Mouse (Mus musculus): Measurements from ENCODE around the gene Dnajc22. TPM values are rescaled to one million over a fixed set of nuclear protein-coding genes. Genes with fewer than 3 reads are reported as not detected.
A peak's percentile ranks its signal among the peaks of the same experiment; 100 is the strongest.

Gene Dnajc22
- polyA plus RNA-seq, 1 experiment, result 0.13 TPM

DNA sequence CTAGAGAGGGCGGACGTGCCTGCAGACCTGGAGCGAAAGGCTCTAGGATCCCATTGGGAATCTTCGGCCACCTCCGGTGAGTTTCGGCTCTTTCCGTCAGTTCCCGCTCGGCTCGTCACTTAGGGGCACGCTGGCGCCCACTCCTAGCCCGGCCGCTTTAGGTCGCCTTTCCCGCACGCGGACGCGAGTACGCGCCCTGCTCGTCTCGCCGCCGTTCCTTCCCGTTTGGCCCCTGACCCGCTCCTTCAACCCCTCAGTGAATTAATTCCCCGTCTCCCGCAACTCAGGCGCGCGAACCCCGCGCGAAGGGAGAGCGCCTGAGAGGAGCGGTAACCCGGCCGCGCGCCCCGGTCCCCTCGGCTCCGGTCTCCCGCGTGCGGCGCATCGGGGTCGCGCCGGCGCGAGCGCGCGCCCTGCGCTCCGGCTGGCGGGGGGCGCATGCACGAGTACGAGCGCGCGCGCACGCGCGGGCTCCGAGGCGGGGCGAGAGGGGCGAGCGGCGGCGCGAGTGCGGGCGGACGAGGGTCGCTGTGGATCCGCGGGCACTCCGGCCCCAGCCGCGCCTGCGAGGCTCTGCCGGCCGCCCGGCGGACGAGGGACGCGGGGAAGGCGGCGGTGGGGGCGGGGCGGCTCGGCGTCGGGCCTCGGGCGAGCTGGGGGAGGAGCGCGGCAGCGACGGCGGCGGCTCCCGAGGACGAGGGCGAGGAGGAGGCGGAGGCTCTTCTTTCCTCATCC lies 33.3 kb downstream of the Dnajc22 start:
- Histone ChIP-seq H3K4me1 (ENCODE audit: control insufficient read depth, insufficient read depth, low read length) (no peaks in the 10 kb centered on the region), H3K27me3 (ENCODE audit: control insufficient read depth, insufficient read depth, low read length) (no peaks in the 10 kb centered on the region), H3K27ac (ENCODE audit: insufficient read depth, low read length) (peak overlapping the region; percentile 67; the same call in 1 of the 2 replicates), H3K4me3 (replicated peaks; ENCODE audit: insufficient read depth, low read depth, low read length) (peak overlapping the region; percentile 90)
- DNase-seq, result peak; percentile 89 to 95
- WGBS, result under 1% methylated on average over 112 of the region's 115 CpGs
- no peak for TF ChIP-seq CTCF (IDR thresholded peaks at IDR 0.05; ENCODE audit: borderline replicate concordance, insufficient read depth, low read depth, low read length)
- peak; percentile 41; the same call in 1 of the 2 replicates for TF ChIP-seq POLR2A (IDR thresholded peaks at IDR 0.05; ENCODE audit: borderline replicate concordance, insufficient read depth, low read length)

DNA sequence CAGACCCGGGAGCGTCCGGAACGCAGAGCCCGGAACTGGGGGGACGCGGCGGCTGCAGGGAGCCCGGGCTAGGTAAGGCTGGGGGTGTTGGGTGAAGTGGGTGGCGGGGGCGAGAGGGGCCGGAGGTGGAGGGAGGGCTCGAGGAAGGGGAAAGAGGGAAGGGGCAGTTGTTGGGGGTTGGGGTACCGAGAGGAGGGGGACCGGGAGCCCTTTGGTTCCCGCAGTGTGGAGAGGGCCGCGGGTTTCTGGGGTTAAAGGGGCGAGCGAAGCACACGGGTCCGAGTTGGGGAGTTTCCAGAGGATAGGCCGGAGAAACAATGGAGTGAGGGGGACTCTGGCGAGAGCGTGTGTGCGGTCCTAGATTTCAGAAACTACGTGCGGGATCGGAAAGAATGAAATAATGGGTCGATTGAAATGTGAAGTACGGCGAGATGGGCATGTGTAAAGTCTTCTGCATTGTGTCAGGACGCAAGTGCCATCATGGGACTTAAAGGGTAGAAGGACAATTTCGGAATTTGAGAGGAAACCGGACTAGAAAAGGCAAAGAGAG lies 33.9 kb downstream of the Dnajc22 start:
- TF ChIP-seq CTCF (IDR thresholded peaks at IDR 0.05; ENCODE audit: borderline replicate concordance, insufficient read depth, low read depth, low read length) (no peak), POLR2A (IDR thresholded peaks at IDR 0.05; ENCODE audit: borderline replicate concordance, insufficient read depth, low read length) (no peak)
- under 1% methylated on average over 34 of the region's 35 CpGs for WGBS
- Histone ChIP-seq H3K4me1 (ENCODE audit: control insufficient read depth, insufficient read depth, low read length) (no peaks in the 10 kb centered on the region), H3K4me3 (replicated peaks; ENCODE audit: insufficient read depth, low read depth, low read length) (peak overlapping the region; percentile 90), H3K27me3 (ENCODE audit: control insufficient read depth, insufficient read depth, low read length) (no peaks in the 10 kb centered on the region), H3K27ac (ENCODE audit: insufficient read depth, low read length) (no peak overlapping the region)
- peak in 1 of 2 experiments; percentile 21 for DNase-seq

GRCm38 (mm10) chr15:99127851-99128522 lies 35.0 kb downstream of the Dnajc22 start:
- 77% methylated on average over 6 of the region's 6 CpGs for WGBS
- TF ChIP-seq CTCF (IDR thresholded peaks at IDR 0.05; ENCODE audit: borderline replicate concordance, insufficient read depth, low read depth, low read length) (no peak), POLR2A (IDR thresholded peaks at IDR 0.05; ENCODE audit: borderline replicate concordance, insufficient read depth, low read length) (no peak)

GRCm38 (mm10) chr15:99129441-99129840 lies 36.5 kb downstream of the Dnajc22 start:
- Histone ChIP-seq H3K27ac (ENCODE audit: insufficient read depth, low read length) (no peak overlapping the region), H3K4me1 (ENCODE audit: control insufficient read depth, insufficient read depth, low read length) (no peaks in the 10 kb centered on the region; the same call in 1 of the 2 replicates), H3K27me3 (ENCODE audit: control insufficient read depth, insufficient read depth, low read length) (no peaks in the 10 kb centered on the region), H3K4me3 (replicated peaks; ENCODE audit: insufficient read depth, low read depth, low read length) (no peak overlapping the region)
- TF ChIP-seq POLR2A (IDR thresholded peaks at IDR 0.05; ENCODE audit: borderline replicate concordance, insufficient read depth, low read length), result no peak
- TF ChIP-seq CTCF (IDR thresholded peaks at IDR 0.05; ENCODE audit: borderline replicate concordance, insufficient read depth, low read depth, low read length), result no peak
- DNase-seq, result no peak
- 61% methylated on average over 11 of the region's 11 CpGs for WGBS

More at GRCm38 (mm10) chr15:99127851-99128522, 35.0 kb downstream of the Dnajc22 start:
- Histone ChIP-seq H3K27me3 (ENCODE audit: control insufficient read depth, insufficient read depth, low read length) (no peaks in the 10 kb centered on the region), H3K4me3 (replicated peaks; ENCODE audit: insufficient read depth, low read depth, low read length) (no peak overlapping the region), H3K27ac (ENCODE audit: insufficient read depth, low read length) (no peak overlapping the region), H3K4me1 (ENCODE audit: control insufficient read depth, insufficient read depth, low read length) (no peaks in the 10 kb centered on the region)
- no peak for DNase-seq

- no peak overlapping the region for H3K4me3 ChIP-seq (replicated peaks; ENCODE audit: insufficient read depth, low read depth, low read length)
- TF ChIP-seq CTCF (IDR thresholded peaks at IDR 0.05; ENCODE audit: borderline replicate concordance, insufficient read depth, low read depth, low read length) (no peak), POLR2A (IDR thresholded peaks at IDR 0.05; ENCODE audit: borderline replicate concordance, insufficient read depth, low read length) (no peak)
- no peak for DNase-seq
- WGBS, result 70% methylated on average over 22 of the region's 22 CpGs
- H3K4me1 ChIP-seq (ENCODE audit: control insufficient read depth, insufficient read depth, low read length), result no peaks in the 10 kb centered on the region; the same call in 1 of the 2 replicates
- no peak overlapping the region for H3K27ac ChIP-seq (ENCODE audit: insufficient read depth, low read length)
- H3K27me3 ChIP-seq (ENCODE audit: control insufficient read depth, insufficient read depth, low read length), result no peaks in the 10 kb centered on the region
Observed at GRCm38 (mm10) chr15:99129956-99130910, 37.3 kb downstream of the Dnajc22 start.

- TF ChIP-seq CTCF (IDR thresholded peaks at IDR 0.05; ENCODE audit: borderline replicate concordance, insufficient read depth, low read depth, low read length) (no peak), POLR2A (IDR thresholded peaks at IDR 0.05; ENCODE audit: borderline replicate concordance, insufficient read depth, low read length) (no peak)
- H3K4me1 ChIP-seq (ENCODE audit: control insufficient read depth, insufficient read depth, low read length), result no peaks in the 10 kb centered on the region; the same call in 1 of the 2 replicates
- no peaks in the 10 kb centered on the region for H3K27me3 ChIP-seq (ENCODE audit: control insufficient read depth, insufficient read depth, low read length)
- 82% methylated on average over 5 of the region's 5 CpGs for WGBS
- H3K27ac ChIP-seq (ENCODE audit: insufficient read depth, low read length), result no peak overlapping the region
- no peak overlapping the region for H3K4me3 ChIP-seq (replicated peaks; ENCODE audit: insufficient read depth, low read depth, low read length)
- no peak for DNase-seq
Observed at GRCm38 (mm10) chr15:99138389-99138788, 45.4 kb downstream of the Dnajc22 start.

DNA sequence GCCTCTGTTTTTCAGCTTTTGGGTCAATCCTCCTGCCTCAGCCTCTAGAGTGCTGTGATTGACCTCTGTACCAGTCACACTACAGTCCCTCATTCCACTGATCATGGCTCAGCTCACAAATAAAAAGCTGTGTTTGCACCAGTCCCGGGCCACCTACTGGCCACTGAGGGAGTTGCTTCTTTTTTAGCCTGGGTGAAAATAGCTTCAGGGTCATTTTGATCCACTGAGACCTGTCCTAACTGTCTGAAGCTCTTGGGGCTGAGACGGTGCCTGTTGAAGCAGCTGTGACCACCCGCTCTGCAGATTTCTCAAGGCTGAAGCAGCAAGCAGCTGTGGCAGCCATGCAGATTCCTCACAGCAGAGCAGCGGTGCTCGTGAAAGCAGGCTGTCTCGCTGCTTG lies 46.7 kb downstream of the Dnajc22 start:
- TF ChIP-seq POLR2A (IDR thresholded peaks at IDR 0.05; ENCODE audit: borderline replicate concordance, insufficient read depth, low read length), result no peak
- peak; percentile 68; the same call in 1 of the 2 replicates for TF ChIP-seq CTCF (IDR thresholded peaks at IDR 0.05; ENCODE audit: borderline replicate concordance, insufficient read depth, low read depth, low read length)
- no peak overlapping the region for H3K4me3 ChIP-seq (replicated peaks; ENCODE audit: insufficient read depth, low read depth, low read length)
- DNase-seq, result peak; percentile 40 to 51
- H3K27ac ChIP-seq (ENCODE audit: insufficient read depth, low read length), result no peak overlapping the region
- no peaks in the 10 kb centered on the region for H3K27me3 ChIP-seq (ENCODE audit: control insufficient read depth, insufficient read depth, low read length)
- no peaks in the 10 kb centered on the region for H3K4me1 ChIP-seq (ENCODE audit: control insufficient read depth, insufficient read depth, low read length)
- WGBS, result 62% methylated on average over 6 of the region's 6 CpGs

All from cerebellum, adult 2 months (tissue).